Mouse (Mus musculus): ENCODE measurements at regions not wholly inside any gene's neighbourhood (a gene's known extent, or its start where the extent isn't known, plus 50 kb on each side); places are given as distances from the start of the nearest gene placed in this dataset.
"Not testable (repeated sequence)": the region's sequence is repeated elsewhere in the genome, so short reads cannot be mapped to it uniquely, and the experiment has no call there.

DNA sequence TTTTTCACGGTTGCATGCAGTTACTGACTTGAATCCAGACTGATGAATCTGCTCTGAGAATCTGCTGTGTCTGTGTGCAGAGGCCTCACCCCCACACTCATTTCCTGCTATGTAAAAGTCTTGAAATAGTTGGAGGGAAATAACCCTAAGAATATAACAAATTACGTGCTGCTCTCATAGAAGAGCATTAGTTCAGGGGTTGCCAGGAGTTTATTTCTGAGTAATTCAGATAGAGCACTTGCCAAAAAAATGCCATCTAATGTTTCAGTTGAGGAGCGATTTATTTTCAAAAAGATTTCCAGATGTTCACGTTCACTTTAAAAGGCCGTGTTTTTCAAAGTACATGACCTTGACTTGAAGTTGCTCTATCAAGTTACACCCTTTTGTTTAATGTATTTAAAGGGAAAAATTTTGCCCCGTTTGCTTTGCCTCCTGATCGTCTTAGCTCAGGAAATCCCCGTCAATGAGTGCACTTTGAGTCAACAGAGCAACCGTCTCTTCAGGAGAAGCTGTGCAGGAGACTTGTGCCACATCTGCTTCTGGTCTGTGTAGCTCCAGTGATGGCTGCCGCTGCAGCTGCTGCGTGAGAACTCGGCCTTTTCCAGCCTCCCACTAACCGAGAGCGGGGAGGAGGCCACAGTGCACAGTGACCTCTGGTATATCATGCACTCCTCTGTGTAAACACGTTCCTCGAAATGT, 50.9 kb upstream of the Sec61g start:
- no peak for DNase-seq

DNA sequence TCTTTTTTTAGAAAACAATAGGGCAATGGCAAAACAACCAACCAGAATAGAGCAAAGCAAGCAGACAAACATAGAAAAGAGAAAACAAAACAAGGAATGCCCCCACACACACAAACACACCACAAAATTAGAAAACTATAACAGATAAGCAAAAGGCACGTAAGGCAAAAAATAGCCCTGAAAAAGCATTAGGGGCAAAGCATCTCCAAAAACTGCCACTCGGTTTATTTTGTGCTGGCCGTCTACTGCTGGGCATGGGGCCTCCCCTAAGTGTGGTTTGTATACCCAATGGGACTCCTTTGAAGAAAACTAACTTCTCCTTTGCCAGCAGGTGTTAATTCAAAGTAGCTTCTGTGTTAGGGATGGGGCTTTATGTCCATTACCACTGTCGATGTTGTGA, 53.4 kb upstream of the Sec61g start:
- DNase-seq, result no peak

DNA sequence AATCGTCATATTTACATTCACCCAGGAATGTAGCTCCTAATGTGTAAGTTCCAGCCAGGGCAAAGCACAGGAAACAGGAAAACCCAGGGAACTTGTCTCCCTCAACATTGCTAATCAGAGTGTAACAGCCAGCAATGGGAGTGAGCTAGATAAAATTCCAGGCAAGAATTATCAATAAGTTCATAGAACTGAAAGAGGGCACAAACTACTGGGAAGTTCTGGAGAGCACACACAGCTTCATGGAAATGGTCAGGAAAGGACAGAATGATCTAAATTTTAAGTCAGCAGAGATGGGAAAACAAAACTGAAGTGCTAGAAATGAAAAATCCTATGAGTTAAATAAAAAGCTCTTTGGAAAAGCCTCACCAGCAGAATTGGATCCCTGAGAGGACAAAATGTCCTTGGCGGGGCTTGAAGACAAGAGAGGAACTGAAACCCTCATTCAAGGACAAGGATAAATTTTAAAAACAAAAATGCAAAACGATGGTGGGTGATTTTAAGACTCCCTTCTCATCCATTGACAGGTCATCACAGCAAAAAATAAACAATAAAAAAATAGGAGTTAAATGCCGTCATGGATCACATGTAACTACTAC, 80.9 kb upstream of the Sec61g start:
- DNase-seq, result no peak

DNA sequence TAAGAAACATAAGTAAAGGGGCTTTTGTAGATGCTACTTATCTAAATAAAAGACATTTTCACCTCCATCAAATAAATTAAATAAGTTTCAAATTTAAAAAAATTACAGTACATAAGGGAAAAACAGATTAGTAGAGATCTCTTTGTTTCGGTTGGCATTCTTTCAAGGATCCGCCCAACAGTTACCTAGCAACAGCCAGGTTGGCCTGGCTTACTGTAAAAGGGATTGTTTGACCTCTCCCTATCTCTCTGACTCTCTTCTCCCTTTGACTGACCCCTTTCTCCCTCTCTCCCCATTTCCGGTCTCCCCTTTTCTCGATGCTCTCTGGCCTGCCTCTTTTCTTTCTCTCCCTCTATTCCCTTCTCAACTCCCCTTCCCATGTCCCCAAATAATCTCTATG, 82.3 kb upstream of the Sec61g start:
- DNase-seq, result no peak

DNA sequence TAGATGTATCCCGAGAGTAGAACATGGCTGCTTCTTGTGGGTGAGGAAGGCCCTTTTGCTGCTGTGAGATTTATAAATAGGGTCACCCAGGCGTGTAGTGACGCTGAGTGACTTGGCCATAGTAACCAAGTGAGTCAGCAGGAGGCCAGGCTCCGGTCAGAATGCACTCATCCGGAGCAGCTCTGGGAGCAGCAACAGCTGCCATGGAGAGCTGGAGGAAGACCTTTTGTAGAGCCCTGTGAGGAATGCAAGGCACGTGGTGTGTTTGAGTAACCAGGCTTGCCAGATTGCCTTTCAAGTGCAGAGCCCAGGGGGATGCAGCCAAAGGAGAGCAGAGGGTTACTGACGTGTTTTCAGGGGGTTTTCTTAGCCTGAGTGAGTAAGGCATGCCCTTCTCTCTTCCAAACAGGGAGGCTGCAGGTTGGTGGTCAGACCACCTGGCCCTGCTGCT, 83.2 kb upstream of the Sec61g start:
- DNase-seq, result peak; percentile 90 to 94

DNA sequence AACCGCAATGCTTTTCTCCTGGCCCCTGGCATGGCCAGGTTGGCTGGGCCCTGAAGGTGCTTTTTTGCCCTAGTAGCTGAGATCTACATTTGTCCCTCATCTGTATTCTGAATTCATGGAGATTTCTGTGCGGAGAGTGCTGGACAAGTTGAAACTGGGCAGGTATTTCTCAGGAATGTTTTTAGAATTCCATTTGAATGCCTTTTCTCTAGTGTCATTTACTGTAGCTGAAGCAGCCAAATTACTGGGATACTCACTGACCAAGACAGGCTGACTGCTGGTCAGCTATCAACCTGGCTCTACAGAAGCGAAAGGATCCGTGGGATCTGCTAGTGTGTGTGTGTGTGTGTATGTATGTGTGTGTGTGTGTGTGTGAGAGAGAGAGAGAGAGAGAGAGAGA, 83.7 kb upstream of the Sec61g start:
- DNase-seq, result peak in 1 of 2 experiments; percentile 19

DNA sequence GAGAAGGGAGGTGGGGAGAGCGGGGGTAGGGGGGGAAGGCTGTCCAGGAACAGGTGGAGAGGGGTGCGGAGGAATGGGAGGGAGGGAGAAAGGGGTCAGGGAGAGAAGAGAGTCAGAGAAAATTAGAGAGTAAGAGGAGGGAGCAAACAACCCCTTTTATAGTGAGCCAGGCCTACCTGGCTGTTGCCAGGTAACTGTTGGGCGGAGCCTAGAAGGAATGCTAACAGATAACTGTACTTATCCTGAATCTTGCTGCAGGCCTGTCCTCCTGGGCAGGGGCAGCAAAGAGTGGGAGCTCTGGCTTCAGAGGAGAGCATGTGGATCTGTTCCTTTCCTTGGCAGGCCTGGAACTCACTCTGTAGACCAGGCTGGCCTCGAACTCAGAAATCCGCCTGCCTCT, 84.5 kb upstream of the Sec61g start:
- no peak for DNase-seq

DNA sequence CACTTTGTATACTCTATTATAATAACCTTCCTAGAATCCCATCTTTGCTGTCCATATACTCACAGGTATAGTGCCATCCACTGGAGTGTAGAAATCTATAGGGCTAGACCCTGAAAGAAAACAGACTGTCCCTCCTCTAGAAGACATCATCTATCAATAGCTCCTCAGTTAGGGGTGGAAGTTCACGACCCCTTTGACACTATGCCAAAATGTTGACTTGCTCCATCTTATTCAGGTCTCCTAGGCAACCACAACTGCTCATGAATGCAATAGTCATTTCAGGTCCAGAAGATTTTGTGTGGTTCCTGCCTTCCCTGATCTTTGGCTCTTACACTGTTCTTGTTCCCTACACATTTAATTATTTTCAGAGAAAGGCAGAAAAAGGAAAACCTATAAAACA, 86.5 kb upstream of the Sec61g start:
- DNase-seq, result no peak

DNA sequence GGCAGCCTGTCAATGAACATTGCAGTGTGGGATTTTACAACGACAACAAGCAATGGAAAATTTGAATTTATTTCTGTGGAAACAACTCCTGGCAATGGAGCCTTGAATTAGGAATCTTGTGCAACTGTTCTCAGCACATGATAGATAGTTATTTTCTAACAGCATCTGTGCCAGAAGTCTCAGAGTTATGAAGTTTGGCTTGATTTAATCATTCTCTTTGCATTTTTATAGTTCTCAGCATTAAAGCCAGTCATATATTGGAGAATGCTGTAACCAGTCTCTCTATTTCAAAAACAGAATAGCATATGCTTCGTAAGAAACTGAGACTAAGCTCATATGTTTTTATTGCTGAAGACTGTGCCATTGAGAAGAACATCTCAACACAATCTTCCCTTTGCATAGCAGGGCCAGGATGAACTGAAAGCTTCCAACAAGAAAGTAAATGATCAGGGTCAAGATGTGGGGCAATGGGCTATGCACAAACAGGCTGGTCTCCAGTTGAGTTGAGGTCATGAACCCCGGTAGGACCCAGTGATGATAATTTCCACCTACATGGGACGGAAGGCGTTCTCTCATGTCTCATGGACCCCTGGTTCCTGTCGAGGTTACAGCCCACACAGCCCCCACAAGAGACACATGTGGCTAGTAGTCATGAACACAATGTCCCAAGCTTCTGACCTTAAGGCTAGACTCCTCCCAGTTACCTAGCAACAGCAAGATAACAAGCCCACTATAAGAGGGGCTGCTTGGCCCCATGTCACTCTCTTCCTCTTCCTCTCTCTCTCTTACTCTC, 89.0 kb upstream of the Sec61g start:
- DNase-seq, result no peak

DNA sequence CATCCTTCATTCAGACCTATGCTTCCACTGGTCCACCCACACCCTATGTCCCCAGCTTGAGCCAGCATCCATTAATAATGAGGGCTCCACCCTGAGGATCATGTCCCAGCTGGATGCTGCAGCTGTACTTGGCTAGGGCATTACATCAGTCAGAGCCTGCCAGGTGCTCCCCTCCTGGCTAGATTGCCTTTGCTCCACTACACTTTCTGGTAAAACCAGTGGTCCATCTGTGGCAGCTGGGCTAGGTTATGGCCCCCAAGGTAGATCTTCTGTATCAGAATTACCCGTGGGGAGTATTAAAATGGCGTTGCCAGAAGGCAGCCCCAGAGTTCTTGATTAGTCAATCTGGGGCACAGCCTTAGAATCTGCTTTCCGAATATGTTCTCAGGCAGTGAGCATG, 94.7 kb upstream of the Sec61g start:
- no peak for DNase-seq

DNA sequence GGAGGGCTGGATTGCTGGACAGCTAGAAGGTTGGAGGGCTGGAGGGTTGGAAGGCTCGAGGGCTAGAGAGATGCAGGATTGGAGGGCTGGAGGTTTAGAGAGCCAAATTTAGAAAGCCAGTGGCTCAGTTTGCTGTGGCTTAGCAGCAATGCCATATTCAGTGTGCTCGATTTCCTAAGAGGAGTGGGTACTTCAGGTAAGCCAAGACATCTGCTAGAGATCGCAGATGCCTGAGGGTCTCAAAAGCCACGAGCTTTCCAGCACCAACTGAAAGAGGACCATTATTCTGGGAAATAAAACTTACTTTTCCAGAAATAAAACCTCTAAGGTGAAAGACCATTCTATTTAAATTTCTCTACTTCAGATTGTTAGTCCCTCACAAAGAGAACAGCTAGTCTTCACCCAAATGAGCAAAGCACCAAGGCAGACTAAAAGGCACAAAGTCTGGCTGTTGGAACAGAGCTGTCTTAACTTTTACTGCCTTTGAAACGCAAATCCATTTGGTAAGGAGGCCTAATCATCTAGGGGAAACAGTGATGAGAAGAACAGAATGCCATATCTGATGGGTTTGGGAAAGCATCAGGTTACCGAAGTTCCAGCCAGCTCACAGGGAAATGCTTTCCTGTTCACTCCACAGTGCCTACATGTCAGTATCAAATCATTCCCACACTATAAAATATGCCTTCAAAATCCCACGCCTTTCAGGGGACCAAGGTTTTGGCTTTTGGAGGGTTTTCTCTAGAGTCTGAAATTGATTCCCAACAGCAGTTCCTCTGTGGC, 98.3 kb upstream of the Sec61g start:
- DNase-seq, result no peak

DNA sequence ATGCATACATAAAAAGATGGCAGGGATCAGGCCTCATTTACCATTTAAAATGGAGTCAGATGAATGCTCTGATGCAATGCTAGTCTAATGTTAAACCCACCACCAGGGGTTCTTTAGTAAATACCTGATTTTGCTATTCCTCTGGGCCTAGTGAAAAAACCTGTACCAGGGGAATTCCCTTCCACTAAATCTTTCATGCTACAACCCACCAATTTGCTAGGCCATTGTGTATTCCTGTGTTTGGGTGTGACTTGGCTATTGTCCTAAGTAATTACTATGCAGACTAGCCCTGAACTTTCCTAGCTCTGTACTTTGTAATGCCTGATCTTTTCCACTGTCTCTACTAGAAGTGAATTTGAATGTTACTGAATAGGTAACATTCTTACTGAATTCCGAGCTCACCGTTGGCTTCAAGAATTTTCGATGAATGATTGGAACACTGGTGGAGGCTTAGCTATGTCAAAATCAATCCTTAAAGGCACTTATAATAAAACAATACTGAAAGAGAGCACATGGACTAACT, 99.7 kb upstream of the Sec61g start:
- DNase-seq, result peak in 1 of 2 experiments; percentile 19

DNA sequence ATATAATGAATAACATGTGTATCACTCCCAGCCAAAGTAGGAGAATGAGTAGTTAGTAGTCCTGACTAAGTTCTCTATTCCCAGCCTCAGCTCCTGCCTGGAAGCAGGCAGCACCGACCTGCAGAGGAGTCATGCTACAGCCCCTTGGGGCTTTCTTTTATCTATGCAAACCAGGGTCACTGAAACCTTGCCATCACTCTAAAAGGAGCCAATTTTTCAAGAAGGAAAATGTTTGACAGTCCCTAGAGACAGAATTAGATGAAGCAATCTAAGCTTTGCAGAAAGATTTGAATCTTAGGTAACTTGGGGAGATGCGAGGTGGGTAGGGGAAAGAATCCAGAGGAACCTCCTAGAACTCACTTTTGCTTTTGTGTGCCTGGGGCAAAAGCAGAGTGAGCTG, 103.5 kb upstream of the Sec61g start:
- no peak for DNase-seq

DNA sequence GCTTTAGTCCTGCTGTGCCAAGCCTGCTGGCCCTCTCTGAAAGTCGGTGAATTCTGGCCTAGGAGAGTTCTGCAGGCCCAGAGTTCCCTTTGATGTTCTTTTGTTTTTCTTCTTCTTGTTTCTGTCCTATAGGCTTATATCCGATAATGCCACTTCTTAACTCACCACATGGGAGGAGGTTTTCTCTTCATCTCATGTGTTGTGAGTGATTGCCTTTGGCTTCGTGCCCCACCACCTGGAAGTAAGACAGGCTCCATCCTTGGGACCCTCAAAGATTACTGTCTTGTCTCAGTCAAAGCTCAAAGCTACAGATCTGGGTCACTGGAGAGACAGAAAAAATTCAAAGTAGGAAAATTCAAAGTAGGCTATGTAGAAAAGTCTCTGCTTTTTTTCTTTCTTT, 104.2 kb upstream of the Sec61g start:
- no peak for DNase-seq

DNA sequence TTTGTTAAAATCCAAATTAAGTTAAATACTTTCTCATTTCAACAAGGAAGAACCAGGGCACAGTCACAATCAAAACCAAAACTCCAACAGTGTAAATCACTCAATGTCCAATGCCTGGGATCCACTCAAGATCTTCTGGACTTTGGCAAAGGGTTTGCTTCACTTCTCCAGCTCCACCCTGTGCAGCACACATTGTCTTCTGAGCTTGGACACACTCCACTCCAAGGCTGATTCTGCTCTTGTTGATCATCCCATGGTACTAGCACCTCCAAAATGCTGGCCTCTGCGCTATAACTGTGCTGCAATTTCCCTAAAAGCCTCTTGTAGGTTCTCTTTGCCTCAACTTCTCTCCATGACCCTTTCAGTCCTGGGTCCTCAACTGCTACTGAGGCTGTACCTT, 111.5 kb upstream of the Sec61g start:
- DNase-seq, result no peak

DNA sequence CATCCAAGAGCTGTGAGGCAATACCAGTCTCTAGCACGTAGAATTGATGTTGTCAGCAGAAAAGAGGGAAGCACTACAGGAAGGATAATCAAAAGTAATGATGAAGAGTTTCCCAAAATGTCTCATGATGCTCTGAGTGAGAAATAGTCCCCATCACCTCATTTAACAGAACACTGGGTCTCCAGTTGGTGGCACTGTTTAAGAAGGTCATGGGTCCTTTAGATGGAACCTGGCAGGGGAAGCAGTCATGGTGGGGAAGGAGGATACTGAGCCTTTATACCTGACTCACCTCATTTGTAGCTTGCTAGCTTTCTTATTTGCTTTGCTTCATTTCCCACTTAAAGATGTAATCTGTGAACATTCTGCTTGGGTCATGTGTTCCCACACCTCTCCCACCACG, 115.4 kb upstream of the Sec61g start:
- no peak for DNase-seq

DNA sequence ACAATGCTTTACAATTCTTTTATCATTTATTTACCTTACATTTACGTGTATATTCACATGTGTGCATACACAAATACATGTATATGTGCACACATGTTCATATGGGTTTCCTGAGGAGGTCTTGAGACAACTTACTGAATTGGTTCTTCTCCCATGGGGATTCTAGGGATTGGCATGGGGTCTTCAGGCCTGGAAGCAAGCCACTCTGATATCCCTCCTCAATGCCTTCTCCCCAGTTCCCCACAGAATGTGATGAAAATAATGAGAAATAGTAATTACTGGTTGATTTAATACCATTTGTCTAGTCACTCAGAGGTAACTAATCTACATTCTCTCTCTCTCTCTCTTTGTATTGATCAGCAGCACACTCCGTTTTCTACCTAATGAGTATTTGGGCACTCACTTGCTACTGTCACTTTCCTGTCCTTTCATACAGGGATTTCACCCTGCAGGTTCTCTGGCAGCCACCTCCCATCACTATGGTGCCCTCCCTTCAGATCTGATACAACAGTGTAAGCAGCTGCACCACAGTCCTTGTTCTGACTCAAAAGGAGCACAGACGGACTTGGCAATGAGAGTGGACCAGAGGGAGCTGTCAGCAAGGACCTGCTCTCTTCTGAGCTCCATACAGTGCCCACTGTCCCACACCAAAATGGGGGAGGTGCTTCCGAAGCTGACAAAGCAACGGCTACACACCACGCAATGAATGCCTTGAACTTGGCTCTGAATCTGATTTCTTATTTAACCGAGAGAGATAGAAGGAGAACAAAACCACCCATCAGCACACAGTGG, 119.2 kb upstream of the Sec61g start:
- DNase-seq, result no peak

DNA sequence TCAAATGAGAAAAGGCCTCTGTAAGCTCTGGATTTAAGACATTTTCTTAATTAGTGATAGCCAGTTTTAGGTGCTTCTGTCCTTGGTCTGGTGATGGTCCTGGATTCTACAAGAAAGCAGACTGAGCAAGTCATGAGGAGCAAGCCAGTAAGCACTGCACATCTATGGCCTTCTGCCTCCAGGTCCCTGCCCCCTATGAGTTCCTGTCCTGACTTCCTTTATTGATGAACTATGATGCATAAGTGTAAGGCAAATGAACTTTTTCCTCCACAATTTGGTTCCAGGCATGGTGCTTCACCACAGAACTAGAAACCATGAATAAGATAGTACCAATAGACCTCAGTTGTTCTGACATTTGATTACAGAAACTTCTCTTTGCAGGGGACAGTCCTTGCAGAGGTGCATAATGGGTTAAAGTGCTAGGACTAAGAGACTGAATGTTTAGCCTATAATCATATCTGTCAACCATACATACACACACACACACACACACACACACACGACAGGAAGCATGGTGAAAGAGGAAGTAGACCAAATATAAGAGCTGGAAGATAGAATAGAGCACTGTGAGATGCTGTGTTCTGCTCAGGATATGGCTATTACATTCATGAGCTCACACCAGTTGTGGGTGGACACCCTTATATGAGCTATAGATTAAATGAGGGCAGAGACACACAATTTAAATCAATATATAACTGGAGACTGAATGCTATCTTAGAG, 121.3 kb upstream of the Sec61g start:
- DNase-seq, result no peak

DNA sequence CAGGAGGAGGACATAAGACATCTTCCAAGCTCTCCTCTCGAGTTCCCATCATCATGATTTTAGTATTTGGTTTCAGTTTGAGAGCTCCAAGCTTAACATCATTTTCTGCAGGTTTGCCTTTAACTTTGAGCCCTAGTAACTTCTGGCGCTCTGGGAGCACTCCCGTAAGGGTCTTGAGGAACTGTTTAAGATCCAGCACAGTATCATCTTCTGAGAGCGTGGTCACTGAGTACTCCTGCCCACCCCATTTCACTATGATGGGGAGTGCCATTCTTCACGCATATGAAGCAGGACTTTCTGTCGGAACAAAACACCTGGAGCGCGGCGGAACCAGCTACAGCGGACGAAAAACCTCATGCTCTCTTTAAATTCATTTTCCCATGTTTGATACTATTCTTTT, 116.2 kb upstream of the Egfr start:
- DNase-seq, result not testable (repeated sequence)

DNA sequence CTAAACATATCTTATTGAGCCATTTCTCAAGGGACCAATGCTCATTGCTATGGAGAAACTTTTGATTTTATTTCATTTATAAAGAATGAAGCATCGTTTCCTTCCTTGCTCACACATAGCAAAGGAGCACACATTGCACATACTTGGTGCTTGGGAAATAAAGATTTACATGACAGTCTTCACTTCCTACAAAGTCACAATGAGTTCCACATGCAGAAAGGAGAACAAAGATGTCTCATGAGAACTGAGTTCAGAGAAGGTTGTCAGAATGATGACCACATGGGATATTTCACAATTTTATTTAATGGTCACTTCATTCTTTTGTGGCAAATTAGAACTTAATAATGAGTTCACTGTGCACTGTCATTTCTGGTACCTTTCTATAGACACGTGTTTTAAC, 114.3 kb upstream of the Egfr start:
- no peak for DNase-seq

DNA sequence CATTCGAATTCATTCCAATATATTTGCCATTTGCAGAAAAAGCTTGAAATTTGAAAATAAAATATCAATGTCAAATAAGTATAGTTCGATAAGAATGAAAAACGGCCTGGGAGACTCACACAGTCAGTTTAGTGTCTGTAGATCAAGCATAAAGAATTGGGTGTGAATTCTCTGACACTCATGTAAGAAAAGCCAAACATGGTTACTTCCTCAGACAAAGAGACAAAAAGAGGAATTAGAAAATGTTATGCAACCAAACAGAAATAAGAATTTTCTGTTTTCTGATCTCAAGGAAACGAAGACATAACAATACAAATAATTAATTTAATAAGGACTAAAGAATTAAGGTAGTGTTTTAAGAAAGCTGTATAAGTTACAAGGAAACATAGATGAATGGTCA, 113.7 kb upstream of the Egfr start:
- no peak for DNase-seq

DNA sequence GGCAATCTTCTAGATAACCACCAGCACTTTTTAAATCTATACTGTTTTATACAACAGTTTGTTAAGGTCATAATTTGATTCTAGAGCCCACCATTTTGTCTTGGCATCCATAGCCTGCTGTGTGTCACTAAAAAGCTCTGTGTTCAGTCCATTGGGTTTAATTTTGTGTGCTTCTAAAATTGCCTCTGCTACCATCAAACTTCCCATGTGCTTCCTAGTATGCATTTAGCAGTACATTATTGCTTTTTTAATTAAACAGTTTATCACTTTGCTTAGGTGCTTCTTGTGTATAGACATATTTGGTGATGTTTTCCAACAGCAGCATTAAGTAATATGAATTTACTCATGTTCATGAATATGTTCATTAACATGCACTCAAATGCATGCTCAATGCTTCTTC, 102.4 kb upstream of the Egfr start:
- DNase-seq, result no peak

Measured in kidney, adult 8-10 months (tissue).